Mouse (Mus musculus) heart, postnatal 0 days (tissue): ENCODE data around the gene Tomm22. TPM values are rescaled to one million over a fixed set of nuclear protein-coding genes. Genes with fewer than 3 reads are reported as not detected.

ENCODE experiments used
- ATAC-seq: fragments of 200-750 bp; cut with Nextera tagmentation; 2 replicates; pipeline ENCODE4 v1.8.0; 2017; ENCODE audit warnings: low read depth, moderate number of reproducible peaks, moderate library complexity; ENCODE audit not compliant: insufficient read depth
- DNase-seq: peaks from one replicate; pipeline ENCODE4 v3.0.0-alpha.2; 2016; ENCODE audit warnings: low spot score
- H3K27ac ChIP-seq: fragments of 300-500 bp; sonication (generic); 2 replicates; pipeline ENCODE4 v1.5.1; 2014; ENCODE audit warnings: low read depth, mild to moderate bottlenecking
- H3K27me3 ChIP-seq: fragments of 300-500 bp; sonication (generic); 2 replicates; pipeline ENCODE4 v1.6.1; 2014; ENCODE audit warnings: low read length, mixed read lengths; ENCODE audit not compliant: control insufficient read depth, insufficient read depth
- H3K36me3 ChIP-seq: fragments of 300-500 bp; sonication (generic); replicated peaks from 2 replicates; pipeline ENCODE4 v1.6.1; 2014; ENCODE audit warnings: low read length, mixed read lengths; ENCODE audit not compliant: control insufficient read depth, insufficient read depth
- H3K4me1 ChIP-seq: fragments of 300-500 bp; sonication (generic); 2 replicates; pipeline ENCODE4 v1.6.1; 2014; ENCODE audit warnings: antibody characterized with exemption; ENCODE audit not compliant: control insufficient read depth, insufficient read depth
- H3K4me2 ChIP-seq: fragments of 300-500 bp; sonication (generic); 2 replicates; pipeline ENCODE4 v1.6.1; 2014; ENCODE audit warnings: low read depth, mild to moderate bottlenecking, low read length, moderate library complexity
- H3K4me3 ChIP-seq: fragments of 300-500 bp; sonication (generic); 2 replicates; pipeline ENCODE4 v1.5.1; 2014; ENCODE audit warnings: low read depth, low read length
- H3K9ac ChIP-seq: fragments of 300-500 bp; sonication (generic); replicated peaks from 2 replicates; pipeline ENCODE4 v1.6.1; 2014; ENCODE audit warnings: low read depth, low read length, mixed read lengths
- H3K9me3 ChIP-seq: fragments of 300-500 bp; sonication (generic); replicated peaks from 2 replicates; pipeline ENCODE4 v1.6.1; 2016; ENCODE audit warnings: low read length; ENCODE audit not compliant: control insufficient read depth
- CTCF ChIP-seq: IDR thresholded peaks from 2 replicates; pipeline ENCODE4 v1.5.1; 2016; ENCODE audit warnings: antibody characterized with exemption, control low read depth, low read depth
- EP300 ChIP-seq: IDR thresholded peaks from 2 replicates; pipeline ENCODE4 v1.6.1; 2016; ENCODE audit warnings: antibody characterized with exemption, low read depth
- WGBS: fragments of 180-500 bp; shearing (Covaris S2); extraction: QIAGEN DNeasy Blood & Tissue Kit; methylation state at CpG from one replicate; pipeline ENCODE4 v1.1.7; 2014; 5-methylcytosine and 5-hydroxymethylcytosine counted together
- polyA plus RNA-seq: library from polyadenylated mRNA; unstranded; fragments of >200 nt; fragmentation: Nextera tagmentation; extraction: Ambion mirVana; gene quantifications from 2 replicates; pipeline ENCODE4 v1.2.1, GENCODE M21; 2015
- total RNA-seq: library from RNA; depleted of rRNA; stranded (reverse); fragments of >200 nt; gene quantifications from 2 replicates; pipeline ENCODE4 v1.2.3, GENCODE M21; 2014; ENCODE audit warnings: low replicate concordance; rRNA removed

The Tomm22 gene
- total and polyA plus RNA-seq, 2 experiments from 2014 or later: 208 to 273 TPM

- Histone ChIP-seq H3K27ac (no peak overlapping the region), H3K36me3 (peaks cover 97% of the 10 kb centered on the region), H3K4me3 (no peak overlapping the region), H3K4me2 (no peak overlapping the region), H3K4me1 (no peaks in the 10 kb centered on the region), H3K9me3 (no peaks in the 10 kb centered on the region), H3K9ac (no peak overlapping the region), H3K27me3 (no peaks in the 10 kb centered on the region)
- ATAC-seq (no peak), DNase-seq (no peak)
- no peak for TF ChIP-seq CTCF
- no peak for TF ChIP-seq EP300
- whole genome bisulfite sequencing: 89% methylated on average over 7 of the region's 7 CpGs
These were observed 45.0 kb downstream of the Tomm22 start for GRCm38 (mm10) chr15:79715646-79716045.

- H3K27ac ChIP-seq: no peak overlapping the region
- H3K27me3 ChIP-seq: no peaks in the 10 kb centered on the region
- H3K9ac ChIP-seq: no peak overlapping the region
- no peaks in the 10 kb centered on the region for H3K9me3 ChIP-seq
- no peak overlapping the region for H3K4me3 ChIP-seq
- 91% methylated on average over 6 of the region's 6 CpGs for WGBS
- no peak for TF ChIP-seq EP300
- TF ChIP-seq CTCF: no peak
- no peak for DNase-seq
- no peaks in the 10 kb centered on the region for H3K4me1 ChIP-seq
- ATAC-seq: no peak
- H3K36me3 ChIP-seq: peaks cover 94% of the 10 kb centered on the region
- no peak overlapping the region for H3K4me2 ChIP-seq
These were observed 46.0 kb downstream of the Tomm22 start for GRCm38 (mm10) chr15:79716710-79717109.

- H3K36me3 ChIP-seq: peaks cover 74% of the 10 kb centered on the region
- no peak for TF ChIP-seq EP300
- TF ChIP-seq CTCF: no peak
These were observed 49.6 kb downstream of the Tomm22 start for GRCm38 (mm10) chr15:79720267-79720666.

GRCm38 (mm10) chr15:79720796-79721195 lies 50.1 kb downstream of the Tomm22 start:
- no peak overlapping the region for H3K4me2 ChIP-seq
- H3K4me1 ChIP-seq: no peaks in the 10 kb centered on the region
- no peaks in the 10 kb centered on the region for H3K27me3 ChIP-seq
- H3K36me3 ChIP-seq: peaks cover 74% of the 10 kb centered on the region
- DNase-seq (no peak), ATAC-seq (no peak)
- no peak for TF ChIP-seq CTCF
- TF ChIP-seq EP300: no peak
- H3K9ac ChIP-seq: no peak overlapping the region
- no peak overlapping the region for H3K27ac ChIP-seq
- no peak overlapping the region for H3K4me3 ChIP-seq
- no peaks in the 10 kb centered on the region for H3K9me3 ChIP-seq
- WGBS: 74% methylated on average over 4 of the region's 4 CpGs

More at GRCm38 (mm10) chr15:79720267-79720666, 49.6 kb downstream of the Tomm22 start:
- H3K4me2 ChIP-seq: no peak overlapping the region
- ATAC-seq (no peak), DNase-seq (no peak)
- 87% methylated on average over 8 of the region's 8 CpGs for WGBS
- no peak overlapping the region for H3K27ac ChIP-seq
- no peak overlapping the region for H3K4me3 ChIP-seq
- no peaks in the 10 kb centered on the region for H3K4me1 ChIP-seq
- no peak overlapping the region for H3K9ac ChIP-seq
- no peaks in the 10 kb centered on the region for H3K27me3 ChIP-seq
- no peaks in the 10 kb centered on the region for H3K9me3 ChIP-seq

Other genes starting within 250 kb of the Tomm22 start
- 167 and 193 TPM in 2 replicates for gene Csnk1e, start 215.3 kb upstream of the Tomm22 start, total RNA-seq
- gene Csnk1e, start 215.3 kb upstream of the Tomm22 start, polyA plus RNA-seq: 55.5 and 61.5 TPM in 2 replicates
- gene Kcnj4, start 165.6 kb upstream of the Tomm22 start, total RNA-seq: 3.6 and 7.7 TPM in 2 replicates
- gene Kcnj4, start 165.6 kb upstream of the Tomm22 start, polyA plus RNA-seq: 0.10 and 0.12 TPM in 2 replicates
- gene Kdelr3, start 154.4 kb upstream of the Tomm22 start, total RNA-seq: 51.4 and 54.0 TPM in 2 replicates
- gene Kdelr3, start 154.4 kb upstream of the Tomm22 start, polyA plus RNA-seq: 48.3 and 50.1 TPM in 2 replicates
- gene Ddx17, start 124.1 kb upstream of the Tomm22 start, total RNA-seq: 163 and 223 TPM in 2 replicates
- gene Ddx17, start 124.1 kb upstream of the Tomm22 start, polyA plus RNA-seq: 13.7 and 14.9 TPM in 2 replicates
- gene Dmc1, start 65.8 kb upstream of the Tomm22 start, total RNA-seq: 1.0 and 2.6 TPM in 2 replicates
- 0.74 and 0.84 TPM in 2 replicates for gene Dmc1, start 65.8 kb upstream of the Tomm22 start, polyA plus RNA-seq
- gene Fam227a, start 11.9 kb upstream of the Tomm22 start, total RNA-seq: 1.7 and 1.9 TPM in 2 replicates
- 0.31 and 0.48 TPM in 2 replicates for gene Fam227a, start 11.9 kb upstream of the Tomm22 start, polyA plus RNA-seq
- gene Cby1, start 11.7 kb upstream of the Tomm22 start, total RNA-seq: 31.9 and 35.1 TPM in 2 replicates
- gene Cby1, start 11.7 kb upstream of the Tomm22 start, polyA plus RNA-seq: 53.8 and 55.9 TPM in 2 replicates
- 38.4 and 60.6 TPM in 2 replicates for gene Josd1, start 17.1 kb downstream of the Tomm22 start, total RNA-seq
- gene Josd1, start 17.1 kb downstream of the Tomm22 start, polyA plus RNA-seq: 17.3 and 17.8 TPM in 2 replicates
- 34.3 and 39.9 TPM in 2 replicates for gene Gtpbp1, start 20.0 kb downstream of the Tomm22 start, total RNA-seq
- gene Gtpbp1, start 20.0 kb downstream of the Tomm22 start, polyA plus RNA-seq: 18.0 and 20.6 TPM in 2 replicates
- gene Sun2, start 71.7 kb downstream of the Tomm22 start, total RNA-seq: 71.6 and 120 TPM in 2 replicates
- gene Sun2, start 71.7 kb downstream of the Tomm22 start, polyA plus RNA-seq: 3.6 and 4.0 TPM in 2 replicates
- gene Dnal4, start 107.0 kb downstream of the Tomm22 start, total RNA-seq: 25.9 and 35.5 TPM in 2 replicates
- 35.5 and 38.9 TPM in 2 replicates for gene Dnal4, start 107.0 kb downstream of the Tomm22 start, polyA plus RNA-seq
- gene Nptxr, start 133.9 kb downstream of the Tomm22 start, total RNA-seq: 10.8 and 13.7 TPM in 2 replicates
- gene Nptxr, start 133.9 kb downstream of the Tomm22 start, polyA plus RNA-seq: 0.84 and 1.00 TPM in 2 replicates
- gene Npcd, start 163.4 kb downstream of the Tomm22 start, total RNA-seq: 1.9 and 8.7 TPM in 2 replicates
- gene Npcd, start 163.4 kb downstream of the Tomm22 start, polyA plus RNA-seq: not detected in 2 replicates
- gene Cbx6, start 163.8 kb downstream of the Tomm22 start, total RNA-seq: 47.3 and 51.8 TPM in 2 replicates
- gene Cbx6, start 163.8 kb downstream of the Tomm22 start, polyA plus RNA-seq: 24.9 and 25.6 TPM in 2 replicates
- 2.3 and 5.1 TPM in 2 replicates for gene Apobec3, start 220.8 kb downstream of the Tomm22 start, total RNA-seq
- 6.3 and 6.6 TPM in 2 replicates for gene Apobec3, start 220.8 kb downstream of the Tomm22 start, polyA plus RNA-seq